Mouse (Mus musculus) activated CD4-positive, CD25-positive, alpha-beta regulatory T cell (primary cell): ENCODE measurements around the gene Olfr1353. TPM values are rescaled to one million over a fixed set of nuclear protein-coding genes. Genes with fewer than 3 reads are reported as not detected.

ENCODE experiments used
- polyA plus RNA-seq, 2 experiments: library from polyadenylated mRNA; unstranded; fragments of 100-300 nt; shearing (Covaris generic); gene quantifications; one replicate each; pipeline ENCODE4 v1.2.1; 2017

Olfr1353 gene
- not detected for polyA plus RNA-seq

GRCm38 (mm10) chr10:78963009-78963408 lies at the start of gene Olfr1353:
Gene Olfr1353, plus strand, starts transcription at chr10:78963309.

GRCm38 (mm10) chr10:78950336-78950735 lies 12.8 kb upstream of the Olfr1353 start, which contains the start of gene Olfr8:
Gene Olfr8, plus strand, starts transcription at chr10:78950636.

GRCm38 (mm10) chr10:78980750-78981149 lies 17.6 kb downstream of the Olfr1353 start, which contains the start of gene Olfr1352:
Gene Olfr1352, plus strand, starts transcription at chr10:78981050.

GRCm38 (mm10) chr10:79012172-79012571 lies 49.1 kb downstream of the Olfr1353 start, which contains the start of gene Olfr1351:
Gene Olfr1351, plus strand, starts transcription at chr10:79012472.

Other genes with a start within 250 kb of the Olfr1353 start
- gene Casp14, start 245.0 kb upstream of the Olfr1353 start, polyA plus RNA-seq = not detected
- not detected for gene Ccdc105, start 210.2 kb upstream of the Olfr1353 start, polyA plus RNA-seq
- under 1 TPM in 1 of 2 experiments, not detected in 1; 0.18 TPM for gene Slc1a6, start 182.8 kb upstream of the Olfr1353 start, polyA plus RNA-seq
- not detected for gene Olfr1356, start 111.1 kb upstream of the Olfr1353 start, polyA plus RNA-seq
- not detected for gene Olfr1355, start 87.8 kb upstream of the Olfr1353 start, polyA plus RNA-seq
- gene Olfr1354, start 50.1 kb upstream of the Olfr1353 start, polyA plus RNA-seq = not detected
- gene Olfr8, start 12.7 kb upstream of the Olfr1353 start, polyA plus RNA-seq = not detected
- gene Olfr1352, start 17.7 kb downstream of the Olfr1353 start, polyA plus RNA-seq = not detected
- gene Olfr1351, start 49.2 kb downstream of the Olfr1353 start, polyA plus RNA-seq = under 1 TPM; 0.06 to 0.32 TPM
- under 1 TPM in 1 of 2 experiments, not detected in 1; 0.38 TPM for gene Olfr57, start 65.4 kb downstream of the Olfr1353 start, polyA plus RNA-seq
- gene 2610008E11Rik, start 134.3 kb downstream of the Olfr1353 start, polyA plus RNA-seq = 10 to 100 TPM; 19.3 to 19.9 TPM
- gene Vmn2r80, start 185.5 kb downstream of the Olfr1353 start, polyA plus RNA-seq = not detected